Comparison of ENCODE assay signal across 8 mouse cellular contexts in genomic region chr4:41614156-41614555, GRCm38 (mm10). TPM values are rescaled to one million over a fixed set of nuclear protein-coding genes. Genes with fewer than 3 reads are reported as not detected.
DNase-seq lines count a peak whose midpoint lies in the region; ATAC-seq and TF ChIP-seq lines count a peak whose summit lies in the region.

No protein-coding gene starts in this region.

- no peak overlapping the region for H3K9ac ChIP-seq in kidney, embryonic 16.5 days (replicated peaks; ENCODE audit: low read length)
- no peak overlapping the region for H3K9ac ChIP-seq in intestine, postnatal 0 days (ENCODE audit: low read depth, low read length)
- no peak overlapping the region for H3K9ac ChIP-seq in limb, embryonic 14.5 days (ENCODE audit: low read depth, low read length, severe bottlenecking)
- no peak overlapping the region for H3K9ac ChIP-seq in stomach, postnatal 0 days (ENCODE audit: low read length)

- peak; percentile 95 for TF ChIP-seq CTCF in cerebellum, adult 2 months (IDR thresholded peaks at IDR 0.05; ENCODE audit: borderline replicate concordance, insufficient read depth, low read depth, low read length)
- TF ChIP-seq CTCF in gastrocnemius, adult 2 months (IDR thresholded peaks at IDR 0.05) = peak; percentile 99; the same call in 1 of the 2 replicates
- peak; percentile 98 for TF ChIP-seq CTCF in intestine, postnatal 0 days (IDR thresholded peaks at IDR 0.05; ENCODE audit: low read depth)
- TF ChIP-seq CTCF in stomach, postnatal 0 days (IDR thresholded peaks at IDR 0.05; ENCODE audit: low read depth) = peak; percentile 98

- no peaks in the 10 kb centered on the region for H3K9me3 ChIP-seq in kidney, embryonic 16.5 days (ENCODE audit: low read length)
- H3K9me3 ChIP-seq in intestine, postnatal 0 days (ENCODE audit: control insufficient read depth) = no peaks in the 10 kb centered on the region
- no peaks in the 10 kb centered on the region for H3K9me3 ChIP-seq in limb, embryonic 14.5 days (ENCODE audit: control insufficient read depth, low read length)
- H3K9me3 ChIP-seq in stomach, postnatal 0 days (ENCODE audit: control insufficient read depth, low read length) = no peaks in the 10 kb centered on the region

- no peak for TF ChIP-seq EP300 in stomach, postnatal 0 days (optimal IDR thresholded peaks at IDR 0.05)

- intact Hi-C loops in gastrocnemius, adult 2 months (cut with DNase I) = loop anchor here (1.0 to 10.0 kb wide), 5 partner anchors 39 to 147 kb away; partner anchors contain the start of gene Nudt2

- no peak overlapping the region for H3K4me2 ChIP-seq in kidney, embryonic 16.5 days (replicated peaks; ENCODE audit: low read depth, low read length)
- H3K4me2 ChIP-seq in intestine, postnatal 0 days (replicated peaks; ENCODE audit: low read depth) = no peak overlapping the region
- H3K4me2 ChIP-seq in limb, embryonic 14.5 days (replicated peaks; ENCODE audit: low read depth, low read length, severe bottlenecking) = no peak overlapping the region
- H3K4me2 ChIP-seq in stomach, postnatal 0 days (replicated peaks; ENCODE audit: low read depth) = no peak overlapping the region

- no peaks in the 10 kb centered on the region for H3K36me3 ChIP-seq in kidney, embryonic 16.5 days (ENCODE audit: insufficient read depth, low read length)
- H3K36me3 ChIP-seq in intestine, postnatal 0 days (ENCODE audit: control insufficient read depth, insufficient read depth) = no peaks in the 10 kb centered on the region
- H3K36me3 ChIP-seq in limb, embryonic 14.5 days (ENCODE audit: control insufficient read depth, insufficient read depth, low read length) = no peaks in the 10 kb centered on the region
- no peaks in the 10 kb centered on the region for H3K36me3 ChIP-seq in stomach, postnatal 0 days (ENCODE audit: control insufficient read depth, insufficient read depth, low read length)

- no peak for ATAC-seq in kidney, embryonic 16.5 days (ENCODE audit: low FRiP score, low TSS enrichment)
- ATAC-seq in intestine, postnatal 0 days = no peak
- no peak for ATAC-seq in limb, embryonic 14.5 days (ENCODE audit: low FRiP score, low read depth)
- ATAC-seq in stomach, postnatal 0 days (ENCODE audit: low FRiP score, low TSS enrichment) = no peak

- H3K27me3 ChIP-seq in kidney, embryonic 16.5 days (ENCODE audit: insufficient read depth, low read length) = no peaks in the 10 kb centered on the region
- no peaks in the 10 kb centered on the region for H3K27me3 ChIP-seq in cerebellum, adult 2 months (ENCODE audit: control insufficient read depth, insufficient read depth, low read length)
- no peaks in the 10 kb centered on the region for H3K27me3 ChIP-seq in intestine, postnatal 0 days (replicated peaks; ENCODE audit: control insufficient read depth, insufficient read depth, low read length)
- H3K27me3 ChIP-seq in limb, embryonic 14.5 days (ENCODE audit: control insufficient read depth, insufficient read depth, low read length) = peaks cover 17% of the 10 kb centered on the region; the same call in 1 of the 2 replicates
- no peaks in the 10 kb centered on the region for H3K27me3 ChIP-seq in stomach, postnatal 0 days (ENCODE audit: control insufficient read depth, insufficient read depth, low read length)

- no peak overlapping the region for H3K27ac ChIP-seq in kidney, embryonic 16.5 days (ENCODE audit: low read length)
- H3K27ac ChIP-seq in cerebellum, adult 2 months (ENCODE audit: insufficient read depth, low read length) = no peak overlapping the region
- H3K27ac ChIP-seq in gastrocnemius, adult 2 months = no peak overlapping the region
- no peak overlapping the region for H3K27ac ChIP-seq in intestine, postnatal 0 days (ENCODE audit: low read depth, low read length)
- no peak overlapping the region for H3K27ac ChIP-seq in limb, embryonic 14.5 days (replicated peaks; ENCODE audit: low read depth, low read length)
- H3K27ac ChIP-seq in stomach, postnatal 0 days (replicated peaks) = no peak overlapping the region

- H3K4me1 ChIP-seq in kidney, embryonic 16.5 days (ENCODE audit: insufficient read depth, low read length) = no peaks in the 10 kb centered on the region
- peaks cover 7% of the 10 kb centered on the region for H3K4me1 ChIP-seq in cerebellum, adult 2 months (ENCODE audit: control insufficient read depth, insufficient read depth, low read length)
- no peaks in the 10 kb centered on the region for H3K4me1 ChIP-seq in intestine, postnatal 0 days (replicated peaks; ENCODE audit: control insufficient read depth, insufficient read depth, low read length)
- no peaks in the 10 kb centered on the region for H3K4me1 ChIP-seq in limb, embryonic 14.5 days (ENCODE audit: control insufficient read depth, insufficient read depth, low read length)
- no peaks in the 10 kb centered on the region for H3K4me1 ChIP-seq in stomach, postnatal 0 days (replicated peaks; ENCODE audit: control insufficient read depth, insufficient read depth)

- 10% methylated on average over 7 of the region's 7 CpGs for WGBS in kidney, embryonic 16.5 days
- 7% methylated on average over 7 of the region's 7 CpGs for WGBS in cerebellum, adult 2 months
- WGBS in intestine, postnatal 0 days = 8% methylated on average over 7 of the region's 7 CpGs
- WGBS in limb, embryonic 14.5 days = 11% methylated on average over 7 of the region's 7 CpGs
- WGBS in stomach, postnatal 0 days = 8% methylated on average over 7 of the region's 7 CpGs

- no peak for TF ChIP-seq POLR2A in cerebellum, adult 2 months (IDR thresholded peaks at IDR 0.05; ENCODE audit: borderline replicate concordance, insufficient read depth, low read length)
- TF ChIP-seq POLR2A in limb, embryonic 14.5 days (IDR thresholded peaks at IDR 0.05; ENCODE audit: borderline replicate concordance, extremely low read depth, insufficient read depth, insufficient read length) = no peak

- no peak overlapping the region for H3K4me3 ChIP-seq in kidney, embryonic 16.5 days (ENCODE audit: low read length)
- H3K4me3 ChIP-seq in cerebellum, adult 2 months (replicated peaks; ENCODE audit: insufficient read depth, low read depth, low read length) = no peak overlapping the region
- no peak overlapping the region for H3K4me3 ChIP-seq in gastrocnemius, adult 2 months
- H3K4me3 ChIP-seq in intestine, postnatal 0 days (ENCODE audit: low read depth, low read length) = no peak overlapping the region
- no peak overlapping the region for H3K4me3 ChIP-seq in limb, embryonic 14.5 days (replicated peaks; ENCODE audit: low read length)
- H3K4me3 ChIP-seq in stomach, postnatal 0 days (ENCODE audit: low read depth, low read length) = no peak overlapping the region

- DNase-seq in kidney, adult 18-20 months = peak; percentile 84
- peak; percentile 80 to 87 for DNase-seq in cerebellum, adult 2 months
- DNase-seq in gastrocnemius, adult 2 months = peak; percentile 85
- DNase-seq in limb, embryonic 14.5 days (ENCODE audit: low spot score) = peak; percentile 85
- peak; percentile 47 to 62 for DNase-seq in natural killer cell, adult 2 months (ENCODE audit: low spot score in 2 of 2)
- DNase-seq in stomach, postnatal 0 days (ENCODE audit: low spot score) = peak; percentile 67

RNA-seq across cellular contexts. Expression of gene Enho, which starts 26.0 kb away (rescaled TPM):
- 18.9 and 23.5 TPM in 2 replicates for polyA plus RNA-seq in kidney, embryonic 16.5 days (2015; fragmentation: Nextera tagmentation; extraction: Ambion mirVana)
- polyA plus RNA-seq in cerebellum, adult 2 months (2012; rRNA removed) = 168 and 174 TPM in 2 replicates
- 10 to 100 TPM in 1 of 2 experiments, 1 to 10 TPM in 1; 9.1 to 11.9 TPM for total RNA-seq in gastrocnemius, adult 2 months (2021)
- polyA plus RNA-seq in intestine, postnatal 0 days (2015; fragmentation: Nextera tagmentation; extraction: Ambion mirVana) = 8.5 and 8.6 TPM in 2 replicates
- 15.6 and 22.3 TPM in 2 replicates for polyA plus RNA-seq in limb, embryonic 14.5 days (2012; rRNA removed)
- 12.5 and 13.1 TPM in 2 replicates for polyA plus RNA-seq in limb, embryonic 14.5 days (2014; fragmentation: Nextera tagmentation; extraction: Ambion mirVana)
- 50.5 and 55.4 TPM in 2 replicates for polyA plus RNA-seq in stomach, postnatal 0 days (2015; fragmentation: Nextera tagmentation; extraction: Ambion mirVana)

RNA-seq across cellular contexts. Expression of gene Dnaic1, which starts 44.6 kb away (rescaled TPM):
- polyA plus RNA-seq in kidney, embryonic 16.5 days (2015; fragmentation: Nextera tagmentation; extraction: Ambion mirVana) = 1.2 and 1.7 TPM in 2 replicates
- 8.1 and 9.3 TPM in 2 replicates for polyA plus RNA-seq in cerebellum, adult 2 months (2012; rRNA removed)
- under 1 TPM; 0.56 to 0.59 TPM for total RNA-seq in gastrocnemius, adult 2 months (2021)
- 2.3 and 3.4 TPM in 2 replicates for polyA plus RNA-seq in intestine, postnatal 0 days (2015; fragmentation: Nextera tagmentation; extraction: Ambion mirVana)
- 0.78 and 0.99 TPM in 2 replicates for polyA plus RNA-seq in limb, embryonic 14.5 days (2012; rRNA removed)
- polyA plus RNA-seq in limb, embryonic 14.5 days (2014; fragmentation: Nextera tagmentation; extraction: Ambion mirVana) = 0.67 TPM in 1 of 2 replicates, not detected in the other
- 6.0 and 6.5 TPM in 2 replicates for polyA plus RNA-seq in stomach, postnatal 0 days (2015; fragmentation: Nextera tagmentation; extraction: Ambion mirVana)

RNA-seq across cellular contexts. Expression of gene Fam219a, which starts 44.8 kb away (rescaled TPM):
- 1.9 and 2.2 TPM in 2 replicates for polyA plus RNA-seq in kidney, embryonic 16.5 days (2015; fragmentation: Nextera tagmentation; extraction: Ambion mirVana)
- 137 and 147 TPM in 2 replicates for polyA plus RNA-seq in cerebellum, adult 2 months (2012; rRNA removed)
- 10 to 100 TPM; 18.0 to 24.3 TPM for total RNA-seq in gastrocnemius, adult 2 months (2021)
- 3.2 and 4.9 TPM in 2 replicates for polyA plus RNA-seq in intestine, postnatal 0 days (2015; fragmentation: Nextera tagmentation; extraction: Ambion mirVana)
- 13.7 and 19.5 TPM in 2 replicates for polyA plus RNA-seq in limb, embryonic 14.5 days (2012; rRNA removed)
- 2.4 and 2.6 TPM in 2 replicates for polyA plus RNA-seq in limb, embryonic 14.5 days (2014; fragmentation: Nextera tagmentation; extraction: Ambion mirVana)
- 1.4 and 2.4 TPM in 2 replicates for polyA plus RNA-seq in stomach, postnatal 0 days (2015; fragmentation: Nextera tagmentation; extraction: Ambion mirVana)
